Mouse (Mus musculus) left cerebral cortex, postnatal 14 days (tissue): ENCODE data around the gene Col4a2. TPM values are rescaled to one million over a fixed set of nuclear protein-coding genes. Genes with fewer than 3 reads are reported as not detected.

Experiments used
- DNase-seq, 2 experiments: peaks; one replicate each; pipeline ENCODE4 v3.0.0; 2021 to 2022; ENCODE audit warnings: low spot score in 2 of 2, mixed read lengths in 1 of 2
- intact Hi-C: fragments of 180-260 bp; cut with DNase I; formaldehyde crosslinking; loops from one replicate; pipeline ENCODE4 v1.15.1; 2025
- total RNA-seq, 2 experiments: library from RNA; stranded (reverse); gene quantifications; 2 replicates each; pipeline ENCODE4 v1.2.3; 2021

The Col4a2 gene
- total RNA-seq, 2 experiments from 2014 or later: 72.4 to 78.6 TPM

DNA sequence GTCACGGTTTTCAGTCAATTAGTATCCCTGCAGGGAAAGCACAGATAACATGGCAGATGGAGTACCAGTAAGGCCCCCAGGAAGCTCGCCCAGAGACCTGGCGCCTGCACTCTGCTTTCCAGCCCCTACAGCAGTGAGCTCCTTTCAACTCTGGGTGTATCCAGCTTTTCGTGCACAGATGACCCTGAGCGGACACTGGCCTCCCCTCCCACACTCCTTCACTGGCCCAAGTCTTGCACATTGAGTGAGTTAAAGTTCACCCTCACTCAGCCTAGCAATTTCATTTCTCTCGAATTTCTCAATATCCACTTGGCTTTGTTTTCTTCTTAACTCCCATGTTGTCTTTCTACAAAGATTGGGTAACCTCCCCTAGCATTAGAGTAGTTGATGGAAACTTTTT is 24.3 kb upstream of the Col4a2 start:
- intact Hi-C loops: no loop called here

GRCm38 (mm10) chr8:11290533-11290932 is 22.1 kb upstream of the Col4a2 start:
- intact Hi-C loops: no loop called here
- DNase-seq: no peak

More for the DNA sequence above, 24.3 kb upstream of the Col4a2 start:
- DNase-seq: no peak

GRCm38 (mm10) chr8:11292611-11293010 is 20.0 kb upstream of the Col4a2 start:
- intact Hi-C loops: no loop called here
- DNase-seq: no peak

GRCm38 (mm10) chr8:11296282-11296943 is 16.2 kb upstream of the Col4a2 start:
- no peak for DNase-seq
- intact Hi-C loops: no loop called here

- DNase-seq: no peak
- intact Hi-C loops: no loop called here
Observed at GRCm38 (mm10) chr8:11297141-11297838, 15.3 kb upstream of the Col4a2 start.

- no peak for DNase-seq
- intact Hi-C loops: no loop called here
Observed at GRCm38 (mm10) chr8:11298531-11299316, 13.9 kb upstream of the Col4a2 start.

- DNase-seq: no peak
Observed at GRCm38 (mm10) chr8:11299317-11299602, 13.3 kb upstream of the Col4a2 start.

GRCm38 (mm10) chr8:11300436-11300835 is 12.2 kb upstream of the Col4a2 start:
- intact Hi-C loops: no loop called here
- DNase-seq: peak in 1 of 2 experiments; percentile 48

More at GRCm38 (mm10) chr8:11299317-11299602, 13.3 kb upstream of the Col4a2 start:
- intact Hi-C loops: no loop called here

- DNase-seq: no peak
- intact Hi-C loops: no loop called here
Observed at GRCm38 (mm10) chr8:11304027-11304601, 8.5 kb upstream of the Col4a2 start.

GRCm38 (mm10) chr8:11305539-11305938 is 7.1 kb upstream of the Col4a2 start:
- no peak for DNase-seq
- intact Hi-C loops: no loop called here

DNA sequence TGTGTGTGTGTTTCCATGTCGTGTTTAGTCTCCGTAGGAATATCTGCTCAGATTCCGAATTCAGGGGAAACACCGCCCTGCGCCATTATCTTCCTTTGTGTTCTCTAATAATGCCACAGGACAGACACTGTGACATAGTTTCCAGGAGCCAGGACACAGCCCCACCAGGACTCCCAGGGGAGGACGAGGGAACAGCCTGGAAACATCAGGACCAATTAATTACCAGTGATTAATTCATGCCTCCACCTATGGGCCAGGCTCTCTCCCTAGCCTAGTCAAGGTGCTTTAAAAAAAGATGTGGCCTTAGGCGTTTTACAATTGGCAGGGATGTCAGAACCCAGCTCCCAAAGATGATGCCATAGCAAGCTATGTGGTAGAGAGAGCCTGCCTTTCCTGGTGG is 5.2 kb upstream of the Col4a2 start:
- intact Hi-C loops: no loop called here
- no peak for DNase-seq

DNA sequence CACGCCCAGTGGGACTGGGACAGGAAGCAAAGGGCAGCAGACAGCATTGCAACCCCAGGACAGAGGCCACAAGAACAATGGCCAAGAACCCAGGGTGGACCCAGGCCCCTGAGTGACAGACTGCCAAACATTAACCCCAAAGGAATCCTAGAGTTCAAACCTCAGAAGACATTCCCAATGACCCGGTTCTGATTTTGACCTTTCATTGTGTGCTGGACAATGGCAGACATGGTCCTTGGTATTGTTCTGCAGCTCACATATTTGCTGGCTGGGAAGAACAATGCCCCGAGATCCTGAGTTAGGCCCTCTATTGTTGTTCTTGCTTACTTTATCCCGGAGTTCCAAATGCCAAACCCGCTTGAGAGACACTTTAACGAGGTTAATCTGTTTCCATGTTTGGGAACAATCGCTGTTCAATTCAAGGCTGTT is 4.0 kb upstream of the Col4a2 start:
- intact Hi-C loops: no loop called here
- no peak for DNase-seq

GRCm38 (mm10) chr8:11309226-11309625 is 3.4 kb upstream of the Col4a2 start:
- intact Hi-C loops: no loop called here
- no peak for DNase-seq

DNA sequence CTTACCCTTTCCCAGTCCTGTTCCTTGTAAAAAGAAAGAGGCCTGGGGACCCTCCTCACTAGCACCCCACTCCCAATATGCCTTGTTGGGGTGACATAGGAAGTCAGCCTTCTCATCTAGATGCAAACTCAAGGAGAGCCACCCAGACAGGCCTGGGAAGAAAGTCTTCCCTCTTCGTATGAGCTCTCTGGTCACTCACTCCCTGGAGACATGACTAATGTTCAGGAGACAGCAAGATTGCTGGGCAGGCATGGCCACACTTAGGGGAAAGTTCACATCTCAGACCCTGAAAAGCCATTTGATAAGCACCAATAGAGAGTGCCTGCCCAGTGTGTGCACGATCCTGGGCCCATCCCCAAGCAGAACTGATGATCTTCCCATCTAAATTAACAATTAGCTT is 2.6 kb upstream of the Col4a2 start:
- intact Hi-C loops: loop anchor here (5.0 kb wide), 3 partner anchors 43 to 82 kb away; no protein-coding TSS in a partner anchor
- no peak for DNase-seq

- intact Hi-C loops: loop anchor here (5.0 kb wide), 3 partner anchors 45 to 80 kb away; no protein-coding TSS in a partner anchor
- DNase-seq: peak in 1 of 2 experiments; percentile 12
Observed at GRCm38 (mm10) chr8:11311681-11312348, 790 bp upstream of the Col4a2 start.

GRCm38 (mm10) chr8:11313176-11314111 is 839 bp downstream of the Col4a2 start:
- intact Hi-C loops: loop anchor here (5.0 kb wide), 3 partner anchors 46 to 79 kb away; no protein-coding TSS in a partner anchor

DNA sequence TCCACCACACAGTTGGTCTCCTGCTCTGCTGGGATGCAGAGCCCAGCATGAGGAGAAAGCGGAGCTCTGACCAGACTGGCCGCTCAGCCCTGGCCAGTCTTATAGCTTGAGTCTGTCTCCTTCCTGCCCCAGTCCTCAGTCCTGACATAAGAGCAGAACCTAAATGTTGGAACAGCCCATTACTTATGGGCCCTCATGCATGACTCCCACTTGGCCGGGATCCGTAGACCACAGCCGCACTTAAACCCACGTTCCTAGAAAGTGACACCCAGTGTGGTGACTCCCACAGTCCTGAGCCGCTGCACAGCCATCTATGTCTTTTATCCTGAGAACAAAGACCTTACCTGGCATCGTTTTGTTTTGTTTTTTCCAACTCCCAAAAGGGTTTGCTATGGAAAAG is 2.0 kb downstream of the Col4a2 start:
- intact Hi-C loops: loop anchor here (5.0 kb wide), 3 partner anchors 47 to 78 kb away; no protein-coding TSS in a partner anchor

More at GRCm38 (mm10) chr8:11313176-11314111, 839 bp downstream of the Col4a2 start:
- DNase-seq: no peak

More for the DNA sequence above, 2.0 kb downstream of the Col4a2 start:
- no peak for DNase-seq
